Mouse (Mus musculus) kidney, adult 2 months (tissue): Measurements from ENCODE around the gene Slc7a1. TPM values are rescaled to one million over a fixed set of nuclear protein-coding genes. Genes with fewer than 3 reads are reported as not detected.

Source experiments
- DNase-seq: peaks from one replicate; pipeline ENCODE4 v3.0.0; 2021
- H3K27ac ChIP-seq: fragments of 200-500 bp; 2 replicates; pipeline ENCODE4 v1.5.1; 2012; ENCODE audit warnings: low read depth, low read length, control low read depth, inconsistent platforms; ENCODE audit not compliant: insufficient read depth
- H3K27me3 ChIP-seq: fragments of 200-500 bp; replicated peaks from 2 replicates; pipeline ENCODE4 v1.6.1; 2012; ENCODE audit warnings: mild to moderate bottlenecking, moderate library complexity, low read length, inconsistent platforms; ENCODE audit not compliant: control insufficient read depth, insufficient read depth
- H3K36me3 ChIP-seq: fragments of 200-500 bp; 2 replicates; pipeline ENCODE4 v1.6.1; 2012; ENCODE audit warnings: mild to moderate bottlenecking, moderate library complexity, low read length, inconsistent platforms; ENCODE audit not compliant: control insufficient read depth, insufficient read depth
- H3K4me1 ChIP-seq: fragments of 200-500 bp; 2 replicates; pipeline ENCODE4 v1.6.1; 2011; ENCODE audit warnings: low read length; ENCODE audit not compliant: control insufficient read depth, insufficient read depth
- H3K4me3 ChIP-seq: fragments of 200-500 bp; 2 replicates; pipeline ENCODE4 v1.5.1; 2011; ENCODE audit warnings: mild to moderate bottlenecking, low read depth, low read length, control low read depth; ENCODE audit not compliant: insufficient read depth
- CTCF ChIP-seq: fragments of 200-500 bp; conservative IDR thresholded peaks from 2 replicates; pipeline ENCODE4 v1.5.1; 2011; ENCODE audit warnings: low read depth, mild to moderate bottlenecking, control low read depth, low read length, moderate library complexity, mixed read lengths; ENCODE audit not compliant: insufficient read depth, insufficient read length
- POLR2A ChIP-seq: fragments of 200-500 bp; IDR thresholded peaks from one replicate; pipeline ENCODE4 v1.6.1; 2011; ENCODE audit warnings: low read depth, low read length, control low read depth
- WGBS: fragments of 180-500 bp; shearing (Covaris S2); methylation state at CpG from one replicate; pipeline ENCODE4 v1.1.7; 2018; 5-methylcytosine and 5-hydroxymethylcytosine counted together
- polyA plus RNA-seq: library from polyadenylated mRNA; depleted of rRNA; stranded (reverse); fragments of >200 nt; gene quantifications from 2 replicates; pipeline ENCODE4 v1.2.3, GENCODE M21; 2012

The Slc7a1 gene
- polyA plus RNA-seq, 1 experiment, result 4.0 TPM

DNA sequence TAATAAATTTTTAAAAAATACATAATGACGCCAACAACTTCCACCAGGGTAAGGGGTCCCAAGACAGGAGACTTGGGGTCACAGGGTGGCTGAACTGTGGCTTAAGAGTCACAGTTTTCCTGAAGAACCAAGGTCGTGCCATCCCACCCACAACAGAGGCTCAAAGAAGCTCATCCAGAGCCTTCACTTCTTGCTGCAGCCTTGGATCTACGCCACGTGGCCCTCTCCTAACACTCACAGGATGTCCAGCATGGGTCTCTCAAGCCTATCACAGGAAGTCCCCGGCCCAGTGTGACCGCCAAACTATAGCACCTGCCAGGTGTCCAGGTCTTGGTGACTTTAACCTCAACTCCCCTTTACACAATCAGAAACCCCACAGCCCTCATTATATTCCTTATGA is 42.5 kb downstream of the Slc7a1 start:
- Histone ChIP-seq H3K4me1 (no peaks in the 10 kb centered on the region; the same call in 1 of the 2 replicates), H3K27me3 (no peaks in the 10 kb centered on the region)
- WGBS, result 89% methylated on average over 6 of the region's 6 CpGs

DNA sequence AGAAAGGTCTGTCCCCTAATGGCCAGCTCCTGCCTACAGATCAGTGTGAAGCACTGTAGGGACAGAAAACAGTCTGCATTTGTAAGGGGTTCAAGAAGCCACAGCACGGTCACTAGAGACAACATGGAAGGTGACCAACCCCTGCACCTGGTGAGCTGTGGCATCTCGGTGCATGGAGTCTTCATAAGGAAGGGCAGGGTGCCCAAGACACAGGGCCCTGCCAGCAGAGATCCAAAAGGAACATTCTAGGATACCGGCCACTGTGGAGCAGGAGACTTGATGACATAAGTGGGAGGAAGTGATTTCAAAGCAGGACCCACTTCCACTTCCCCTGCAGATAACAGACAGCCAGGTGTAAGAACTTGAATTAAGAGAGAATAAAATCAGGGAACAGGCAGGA is 43.9 kb downstream of the Slc7a1 start:
- Histone ChIP-seq H3K4me3 (no peak overlapping the region), H3K27ac (no peak overlapping the region), H3K27me3 (no peaks in the 10 kb centered on the region), H3K4me1 (no peaks in the 10 kb centered on the region), H3K36me3 (no peaks in the 10 kb centered on the region)
- DNase-seq, result no peak
- WGBS, result 80% methylated on average over 3 of the region's 3 CpGs
- TF ChIP-seq POLR2A (no peak), CTCF (no peak)

More for the DNA sequence above, 42.5 kb downstream of the Slc7a1 start:
- DNase-seq, result no peak
- TF ChIP-seq CTCF (no peak), POLR2A (no peak)
- no peak overlapping the region for H3K4me3 ChIP-seq
- no peak overlapping the region for H3K27ac ChIP-seq
- no peaks in the 10 kb centered on the region for H3K36me3 ChIP-seq

DNA sequence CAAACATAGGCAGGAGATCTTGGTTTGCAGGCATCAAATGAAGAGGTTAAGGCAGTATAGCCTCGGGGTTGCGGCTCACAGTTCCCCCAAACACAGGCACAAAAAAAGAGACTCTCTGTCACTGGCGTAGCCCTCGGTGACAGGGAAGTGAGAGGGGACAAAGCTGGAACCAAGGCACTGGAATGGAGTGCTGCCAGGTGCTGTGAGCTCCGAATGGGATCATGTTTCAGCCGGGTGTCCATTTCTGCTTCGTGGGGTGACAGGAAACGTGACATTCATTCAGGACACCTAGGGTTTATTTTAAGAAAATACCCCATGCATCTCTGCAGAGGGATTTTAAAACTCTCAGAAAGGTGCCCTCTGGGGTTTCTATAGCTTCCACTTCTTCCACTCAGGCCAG is 45.2 kb downstream of the Slc7a1 start:
- Histone ChIP-seq H3K4me3 (no peak overlapping the region), H3K36me3 (no peaks in the 10 kb centered on the region), H3K27me3 (no peaks in the 10 kb centered on the region), H3K4me1 (no peaks in the 10 kb centered on the region), H3K27ac (no peak overlapping the region)
- 50% methylated on average over 8 of the region's 8 CpGs for WGBS
- TF ChIP-seq POLR2A (no peak), CTCF (no peak)
- DNase-seq, result no peak

DNA sequence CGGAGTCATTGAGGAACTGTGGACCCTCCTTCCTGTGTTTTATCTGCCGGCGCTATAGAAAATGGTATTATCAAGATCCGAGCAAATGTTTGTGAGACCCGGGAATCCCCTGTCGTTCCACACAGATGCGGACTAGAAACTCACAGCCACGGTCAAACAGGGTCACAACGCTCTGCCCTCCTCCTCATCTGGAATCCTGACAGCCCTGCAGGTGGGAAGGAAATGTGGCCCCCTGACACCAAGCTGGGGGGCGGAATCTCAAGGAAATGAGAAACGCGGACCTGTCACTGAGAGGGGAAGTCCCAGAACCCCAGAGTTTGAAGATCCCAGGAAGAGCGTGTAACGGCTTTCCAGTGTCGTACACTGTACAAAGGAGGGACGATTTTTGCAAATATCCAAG is 46.3 kb downstream of the Slc7a1 start:
- no peak for DNase-seq
- Histone ChIP-seq H3K4me3 (no peak overlapping the region; the same call in 1 of the 2 replicates), H3K27me3 (no peaks in the 10 kb centered on the region), H3K27ac (no peak overlapping the region), H3K4me1 (no peaks in the 10 kb centered on the region), H3K36me3 (no peaks in the 10 kb centered on the region)
- TF ChIP-seq CTCF, result no peak
- no peak for TF ChIP-seq POLR2A
- WGBS, result 58% methylated on average over 16 of the region's 16 CpGs

DNA sequence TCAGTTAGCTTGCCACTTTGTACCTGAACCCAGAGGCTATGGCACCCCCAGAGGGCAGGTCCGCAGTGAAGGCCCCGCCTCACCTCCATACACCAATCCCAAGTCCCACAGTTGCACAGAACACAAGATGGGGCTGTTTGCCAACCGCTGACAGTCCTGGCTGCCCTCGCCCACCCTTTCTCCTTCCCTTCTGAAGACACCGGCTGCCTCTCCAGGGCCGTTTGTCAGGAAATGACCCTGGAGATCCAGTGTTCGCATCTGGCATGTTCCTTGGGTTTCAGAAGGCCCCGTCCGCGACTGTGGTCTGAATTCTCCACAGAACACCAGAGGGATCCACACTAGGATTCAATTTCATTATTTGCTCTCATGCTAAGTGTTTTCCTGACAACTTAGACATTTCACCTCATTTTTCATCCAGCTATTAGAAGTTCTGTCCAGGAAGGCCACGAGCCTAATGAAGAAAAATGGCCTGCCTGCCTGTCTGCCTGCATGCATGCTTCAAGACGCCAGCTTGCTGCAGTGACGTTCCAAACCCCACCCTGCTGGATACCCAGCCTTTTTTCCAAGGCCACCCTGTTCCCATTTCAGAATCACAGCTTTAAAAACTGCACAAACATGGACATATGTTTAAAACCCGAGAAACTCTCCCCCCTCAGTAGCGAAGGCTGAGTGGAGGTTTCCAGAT is 50.2 kb downstream of the Slc7a1 start:
- DNase-seq, result no peak
- no peak overlapping the region for H3K27ac ChIP-seq
- 59% methylated on average over 15 of the region's 15 CpGs for WGBS
- no peak for TF ChIP-seq POLR2A
- TF ChIP-seq CTCF, result no peak
- H3K27me3 ChIP-seq, result no peaks in the 10 kb centered on the region
- H3K4me1 ChIP-seq, result no peaks in the 10 kb centered on the region
- no peaks in the 10 kb centered on the region for H3K36me3 ChIP-seq
- no peak overlapping the region for H3K4me3 ChIP-seq

DNA sequence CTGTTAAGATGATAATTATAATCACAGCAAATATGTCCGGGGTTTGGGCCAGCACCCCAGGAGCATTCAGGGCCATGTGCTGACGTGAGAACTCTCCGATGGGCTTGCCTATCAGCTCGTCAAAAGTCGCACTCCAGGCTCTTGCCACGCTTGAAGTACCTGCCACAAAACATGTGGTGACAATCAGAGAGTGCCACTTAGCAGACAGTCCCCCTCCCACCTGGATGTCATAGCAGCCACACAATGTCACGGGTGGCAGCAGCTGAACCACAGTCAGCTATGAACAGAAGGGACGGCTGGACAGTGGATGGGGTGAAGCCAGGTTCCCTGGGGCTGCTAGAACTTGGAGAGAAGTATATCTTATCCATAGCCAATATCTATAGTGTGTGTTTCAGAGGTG is 51.6 kb downstream of the Slc7a1 start:
- DNase-seq, result no peak
- no peak overlapping the region for H3K27ac ChIP-seq
- H3K27me3 ChIP-seq, result no peaks in the 10 kb centered on the region
- TF ChIP-seq CTCF (no peak), POLR2A (no peak)
- no peaks in the 10 kb centered on the region for H3K36me3 ChIP-seq
- H3K4me3 ChIP-seq, result no peak overlapping the region
- no peaks in the 10 kb centered on the region for H3K4me1 ChIP-seq
- 78% methylated on average over 8 of the region's 8 CpGs for WGBS

DNA sequence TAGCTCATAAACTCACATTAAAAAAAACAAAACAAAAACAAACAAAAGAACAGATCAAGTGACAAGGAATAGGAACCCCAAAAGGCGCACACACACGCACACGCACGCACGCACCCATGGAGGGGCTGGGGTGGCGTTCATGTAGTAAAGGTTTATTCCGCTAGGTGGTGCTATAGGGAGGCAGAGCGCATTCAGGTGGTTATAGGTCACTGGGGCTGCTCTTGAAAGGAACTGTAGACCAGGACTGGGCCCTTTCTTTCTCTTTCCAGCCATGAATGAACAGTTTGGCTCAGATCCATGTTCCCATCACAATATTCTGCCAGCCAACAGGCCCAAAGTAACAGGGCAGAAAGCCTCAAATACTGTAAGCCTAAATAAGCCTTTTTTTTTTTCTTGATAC is 53.2 kb downstream of the Slc7a1 start:
- DNase-seq, result no peak
- WGBS, result 95% methylated on average over 8 of the region's 8 CpGs

More for the DNA sequence above, 53.2 kb downstream of the Slc7a1 start:
- Histone ChIP-seq H3K36me3 (no peaks in the 10 kb centered on the region), H3K27me3 (no peaks in the 10 kb centered on the region), H3K4me3 (no peak overlapping the region), H3K4me1 (no peaks in the 10 kb centered on the region), H3K27ac (no peak overlapping the region)
- no peak for TF ChIP-seq POLR2A
- peak; percentile 32; the same call in 1 of the 2 replicates for TF ChIP-seq CTCF
